Mouse (Mus musculus) common myeloid progenitor, adult 5-6 weeks (primary cell): ENCODE data around the gene Tmem209. TPM values are rescaled to one million over a fixed set of nuclear protein-coding genes. Genes with fewer than 3 reads are reported as not detected.
A peak's percentile ranks its signal among the peaks of the same experiment; 100 is the strongest.

Experiments used
- ATAC-seq: replicated peaks from 2 replicates; pipeline ENCODE4 v1.8.0; 2016; ENCODE audit warnings: low read depth, mild to moderate bottlenecking, moderate TSS enrichment, inconsistent platforms; ENCODE audit not compliant: poor library complexity, severe bottlenecking
- total RNA-seq: library from RNA; stranded (forward); fragments of 200-1000, 187-1606 nt; gene quantifications from 2 replicates; pipeline ENCODE4 v1.2.3, GENCODE M21; 2017

Tmem209 gene
- 25.7 and 48.9 TPM in 2 replicates for total RNA-seq

GRCm38 (mm10) chr6:30509265-30510239 is at the start of gene Tmem209, which contains the start of gene Ssmem1:
Tmem209 (minus strand) TSS chr6:30509783.
Ssmem1 (plus strand) TSS chr6:30509849.
- peak; percentile 99 for ATAC-seq

GRCm38 (mm10) chr6:30556080-30556479 is 46.5 kb upstream of the Tmem209 start:
- no peak for ATAC-seq

GRCm38 (mm10) chr6:30554621-30555170 is 45.1 kb upstream of the Tmem209 start:
- ATAC-seq, result no peak

- ATAC-seq, result no peak
These were observed 44.5 kb upstream of the Tmem209 start for GRCm38 (mm10) chr6:30554092-30554491.

- no peak for ATAC-seq
These were observed 43.9 kb upstream of the Tmem209 start for GRCm38 (mm10) chr6:30553381-30554010.

GRCm38 (mm10) chr6:30552628-30553027 is 43.0 kb upstream of the Tmem209 start:
- ATAC-seq, result no peak

- ATAC-seq, result peak; percentile 53; the same call in 1 of the 2 replicates
These were observed 42.3 kb upstream of the Tmem209 start for GRCm38 (mm10) chr6:30551644-30552580.

GRCm38 (mm10) chr6:30551193-30551515 is 41.6 kb upstream of the Tmem209 start:
- no peak for ATAC-seq

- no peak for ATAC-seq
These were observed 41.1 kb upstream of the Tmem209 start for GRCm38 (mm10) chr6:30550496-30551192.

- ATAC-seq, result no peak
These were observed 39.7 kb upstream of the Tmem209 start for GRCm38 (mm10) chr6:30549231-30549761.

- no peak for ATAC-seq
These were observed 38.2 kb upstream of the Tmem209 start for GRCm38 (mm10) chr6:30547656-30548306.

GRCm38 (mm10) chr6:30547274-30547645 is 37.7 kb upstream of the Tmem209 start:
- no peak for ATAC-seq

- peak; percentile 76; the same call in 1 of the 2 replicates for ATAC-seq
These were observed 37.1 kb upstream of the Tmem209 start for GRCm38 (mm10) chr6:30546571-30547273.

- no peak for ATAC-seq
These were observed 36.1 kb upstream of the Tmem209 start for GRCm38 (mm10) chr6:30545689-30546088.

- no peak for ATAC-seq
These were observed 34.3 kb upstream of the Tmem209 start for GRCm38 (mm10) chr6:30543851-30544250.

GRCm38 (mm10) chr6:30543077-30543476 is 33.5 kb upstream of the Tmem209 start:
- ATAC-seq, result no peak

GRCm38 (mm10) chr6:30542277-30542676 is 32.7 kb upstream of the Tmem209 start:
- ATAC-seq, result no peak
